Mouse (Mus musculus) liver, adult (tissue): ENCODE data around the gene Nf1.

Source experiments
- GATA4 ChIP-seq: IDR thresholded peaks from 2 replicates; pipeline ENCODE4 v1.6.1; 2014; ENCODE audit warnings: mild to moderate bottlenecking, low read length; ENCODE audit not compliant: insufficient replicate concordance

Nf1 gene

DNA sequence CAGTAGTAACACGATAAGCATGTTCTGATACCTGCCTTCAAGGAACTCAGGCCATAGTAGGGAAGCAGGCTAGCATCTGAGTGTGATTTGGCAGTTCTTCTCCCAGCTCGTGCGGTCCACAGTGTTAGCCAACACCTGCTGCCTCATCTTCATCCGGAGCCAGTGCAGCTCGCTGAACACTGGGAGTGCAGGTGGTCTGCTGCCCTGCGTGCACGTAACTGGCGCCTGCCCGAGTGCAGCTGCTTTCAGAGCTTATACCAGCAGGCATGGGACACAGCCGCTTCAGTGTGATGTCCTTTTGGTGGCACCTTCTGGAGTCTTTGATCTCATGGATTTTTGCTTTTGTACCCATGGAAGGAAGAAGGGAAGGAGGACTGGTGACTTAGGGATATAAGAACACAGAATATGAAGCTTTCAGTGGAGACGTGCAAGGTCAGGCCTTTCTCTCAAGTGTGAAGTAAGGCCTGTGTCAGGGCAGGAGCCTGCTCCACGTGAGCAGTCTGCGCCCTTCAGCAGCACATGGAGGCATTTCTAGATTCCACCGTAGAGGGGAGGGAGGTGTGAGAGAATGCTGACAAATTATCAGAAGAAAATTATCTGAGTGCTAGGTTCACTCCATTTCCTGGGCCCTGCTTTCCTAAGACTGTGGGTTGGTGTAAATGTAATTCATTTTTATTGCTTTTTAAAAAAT, 236.0 kb downstream of the Nf1 start:
- no peak for TF ChIP-seq GATA4

DNA sequence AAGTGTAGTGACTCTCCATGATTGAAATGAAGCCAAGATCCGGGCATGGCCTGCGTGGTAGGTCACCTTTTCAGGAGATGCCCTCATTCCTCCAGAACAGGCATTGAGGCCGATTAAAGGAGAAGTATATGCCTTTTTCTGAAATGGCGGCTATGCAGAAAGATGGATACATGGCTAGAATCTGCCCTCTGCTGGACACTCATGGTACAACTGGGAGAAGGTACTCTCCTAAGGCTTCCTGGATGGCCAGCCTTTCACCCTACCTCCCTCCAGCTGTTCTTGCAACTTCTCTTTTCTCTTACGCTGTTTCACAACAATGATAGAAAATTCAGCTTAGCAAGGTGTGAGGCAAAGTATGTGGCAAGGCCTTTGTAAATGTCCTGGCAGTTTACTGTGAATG, 238.2 kb downstream of the Nf1 start:
- TF ChIP-seq GATA4, result no peak

DNA sequence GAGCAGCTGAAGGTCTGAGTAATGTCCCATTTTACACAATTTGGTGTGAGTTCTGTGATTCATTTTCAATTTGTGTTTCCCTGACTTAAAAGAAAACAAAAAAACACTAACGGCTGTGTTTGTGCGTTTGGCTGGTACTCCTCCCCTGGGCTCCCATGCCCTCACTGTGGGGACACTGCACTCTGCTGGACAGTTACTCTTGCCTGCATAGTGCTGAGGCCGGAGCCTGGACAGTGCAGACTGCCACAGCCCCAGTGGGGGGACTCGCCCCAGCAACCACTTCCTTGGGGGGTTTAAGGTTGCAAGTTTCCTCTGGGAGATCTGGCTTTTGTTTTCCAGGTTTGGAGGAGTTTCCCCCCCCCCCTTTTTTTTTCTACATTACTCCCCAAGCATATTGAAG, 241.2 kb downstream of the Nf1 start:
- no peak for TF ChIP-seq GATA4

DNA sequence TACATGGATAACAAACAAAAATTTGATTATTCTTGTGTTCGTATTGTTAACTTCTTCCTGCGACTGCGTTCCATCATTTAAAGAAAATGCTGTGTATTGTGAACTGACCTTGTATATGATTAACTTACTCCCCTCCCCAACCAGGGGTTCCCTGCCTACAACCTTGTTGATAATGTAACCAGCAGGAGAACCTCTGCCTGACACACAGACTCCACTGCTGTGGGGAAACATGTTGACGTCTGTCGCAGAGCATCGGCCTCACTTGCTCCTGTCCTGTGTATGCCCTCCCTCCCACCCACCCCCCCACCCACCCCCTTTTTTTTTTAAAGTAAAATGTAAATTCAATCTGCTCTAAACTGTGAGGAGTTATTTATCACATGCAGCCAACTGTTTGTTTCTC, 241.8 kb downstream of the Nf1 start:
- no peak for TF ChIP-seq GATA4

DNA sequence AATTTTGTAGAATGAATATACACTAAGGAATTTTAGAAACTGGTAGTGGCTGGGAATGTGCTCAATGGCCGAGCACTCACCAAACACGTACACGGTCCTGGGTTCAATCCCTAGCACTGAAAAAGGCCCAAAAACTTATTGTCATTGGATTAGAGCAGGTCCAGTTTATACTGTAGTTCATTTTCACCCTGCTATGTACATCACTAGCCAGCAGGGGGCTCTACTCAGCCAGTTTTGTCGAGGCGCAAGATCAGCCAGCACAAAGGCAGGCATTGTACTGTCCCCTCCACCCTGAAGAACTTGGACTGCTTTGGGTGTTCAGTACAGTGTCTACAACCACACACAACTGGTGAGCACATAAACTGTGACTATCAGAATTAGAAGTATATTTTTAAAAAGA, 244.7 kb downstream of the Nf1 start:
- no peak for TF ChIP-seq GATA4

DNA sequence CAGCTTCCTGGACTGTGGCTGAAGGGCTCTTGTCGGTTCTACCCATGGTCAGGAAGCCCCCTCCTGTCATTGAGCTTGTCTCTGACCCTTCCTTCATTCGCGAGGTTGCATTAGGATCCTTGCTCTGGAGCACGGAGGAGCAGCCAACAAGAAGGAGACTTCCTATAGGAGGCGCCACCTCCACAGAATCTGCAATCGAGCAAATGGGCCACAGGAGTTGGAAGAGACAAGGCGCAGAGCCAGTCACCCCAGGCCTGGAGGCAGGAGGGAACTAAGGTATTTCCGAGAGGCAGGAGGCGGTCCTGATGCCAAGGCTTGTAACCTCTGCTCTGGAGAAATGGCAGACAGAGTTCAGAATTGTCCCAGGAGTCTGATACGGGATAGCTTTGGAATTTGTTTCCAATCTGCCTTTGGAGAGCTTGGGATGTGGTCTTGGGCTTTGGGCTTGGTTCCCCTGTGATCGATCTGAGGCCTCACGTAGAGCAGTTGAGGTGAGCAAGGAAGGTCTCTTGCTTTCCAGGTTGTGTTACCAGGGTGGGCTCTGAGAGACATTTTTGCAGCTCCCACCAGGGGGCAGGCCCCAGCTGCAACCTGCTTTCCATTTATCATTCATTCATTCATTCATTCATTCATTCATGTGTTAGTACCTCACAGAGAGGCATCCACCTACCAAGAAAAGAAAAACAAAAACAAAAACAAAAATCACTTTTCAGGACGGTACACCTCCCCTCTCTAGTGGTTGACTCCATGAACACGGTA, 250.0 kb downstream of the Nf1 start:
- TF ChIP-seq GATA4, result no peak

DNA sequence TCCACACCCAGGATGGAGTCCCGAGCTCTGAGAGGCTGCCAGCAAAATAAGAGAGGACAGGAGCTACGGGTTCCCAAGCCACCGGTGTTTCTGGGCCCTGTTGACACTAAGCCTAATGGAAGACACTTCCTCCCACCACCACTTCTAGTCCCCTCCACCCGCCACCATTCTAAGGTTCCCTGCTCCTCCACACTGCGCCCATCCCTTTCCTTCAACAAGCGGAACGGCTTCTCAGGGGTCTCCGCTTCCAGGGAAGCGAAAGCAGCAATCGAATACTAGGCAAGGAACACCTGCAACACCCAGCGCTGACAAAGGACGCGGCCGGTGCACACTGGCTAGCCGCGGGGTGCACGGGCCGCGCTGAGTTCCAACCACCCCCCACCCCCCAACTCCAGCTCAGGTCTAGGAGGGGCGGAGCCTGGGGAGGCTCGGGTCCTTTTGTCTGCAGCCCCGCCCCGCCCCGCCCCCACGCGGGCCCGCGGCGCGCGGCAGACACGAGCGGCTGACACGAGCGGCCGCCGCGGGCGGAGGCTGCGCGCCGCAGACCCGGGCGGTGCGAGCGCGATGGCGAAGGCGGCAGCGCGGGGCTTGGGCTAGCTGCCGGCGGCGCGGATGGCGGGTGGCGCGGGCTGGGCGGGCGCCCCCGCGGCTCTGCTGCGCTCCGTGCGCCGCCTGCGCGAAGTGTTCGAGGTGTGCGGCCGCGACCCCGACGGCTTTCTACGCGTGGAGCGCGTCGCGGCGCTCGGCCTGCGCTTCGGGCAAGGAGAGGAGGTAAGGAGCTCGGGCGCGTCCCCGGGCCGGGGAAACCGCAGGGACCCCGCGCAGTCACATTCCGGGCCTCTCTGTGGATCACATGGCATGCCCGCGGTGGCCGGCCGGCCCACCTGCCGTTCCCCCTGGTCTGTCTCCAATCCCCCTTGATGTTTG, 251.4 kb downstream of the Nf1 start, which contains the start of gene Rab11fip4:
Gene Rab11fip4, plus strand, starts transcription at position 549 of the 927 bp plus-strand sequence.
- TF ChIP-seq GATA4, result no peak

DNA sequence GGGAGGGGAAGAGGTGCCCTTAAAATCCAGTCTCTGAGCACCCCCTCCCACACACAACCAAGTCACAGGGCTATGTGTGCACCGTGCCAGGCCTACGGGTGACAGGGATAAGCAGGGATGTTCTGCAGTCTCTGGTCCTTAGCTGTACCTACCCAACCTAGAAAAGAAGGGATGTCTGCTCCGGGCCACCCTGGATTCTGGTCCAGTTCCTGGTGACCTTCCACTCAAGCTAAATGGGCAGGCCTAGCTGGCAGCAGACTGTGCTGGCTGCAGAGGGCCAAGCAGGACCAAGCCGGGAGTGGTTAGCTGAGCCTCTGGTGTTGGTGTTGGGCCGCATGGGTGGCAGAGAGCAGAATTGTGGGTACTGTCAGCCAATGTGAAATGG, 252.1 kb downstream of the Nf1 start:
- TF ChIP-seq GATA4, result no peak

DNA sequence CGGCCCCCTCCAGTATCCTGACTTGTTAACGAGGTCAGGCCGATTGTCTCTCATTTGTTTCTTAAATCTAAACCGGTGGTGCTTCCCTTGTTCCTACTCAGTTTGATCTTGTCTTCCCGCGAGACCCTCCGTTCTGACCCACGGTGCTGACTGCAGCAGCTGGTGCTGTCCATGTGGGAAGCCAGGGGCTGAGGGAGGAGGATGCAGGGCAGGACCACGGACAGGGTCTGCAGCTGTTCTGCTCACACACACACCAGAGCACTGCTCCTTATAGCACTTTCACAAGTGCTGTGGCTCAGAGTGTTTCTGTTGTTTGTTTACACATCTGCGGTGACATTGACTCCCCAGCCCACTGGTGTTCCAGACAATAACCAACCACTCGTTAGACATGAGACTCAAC, 254.0 kb downstream of the Nf1 start:
- no peak for TF ChIP-seq GATA4

DNA sequence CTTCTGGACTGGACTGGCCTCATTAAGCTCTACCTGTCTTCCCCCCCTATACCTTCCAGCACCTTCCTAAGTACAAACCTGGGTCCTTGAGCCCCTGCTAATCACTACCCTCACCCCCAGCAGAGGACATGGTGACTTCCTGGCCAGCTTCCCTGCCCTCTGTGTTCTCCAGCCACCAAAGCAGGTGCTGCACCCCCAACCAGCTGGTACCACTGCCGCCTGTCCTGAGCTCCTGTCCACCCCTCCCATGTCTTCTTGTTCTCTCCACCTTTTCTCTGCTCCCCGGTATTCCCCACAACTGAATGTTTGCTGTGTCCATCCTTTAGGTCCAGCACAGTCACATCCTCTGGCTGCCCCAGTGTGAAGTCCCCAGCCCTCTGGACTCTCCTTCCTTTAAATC, 271.0 kb downstream of the Nf1 start:
- no peak for TF ChIP-seq GATA4

DNA sequence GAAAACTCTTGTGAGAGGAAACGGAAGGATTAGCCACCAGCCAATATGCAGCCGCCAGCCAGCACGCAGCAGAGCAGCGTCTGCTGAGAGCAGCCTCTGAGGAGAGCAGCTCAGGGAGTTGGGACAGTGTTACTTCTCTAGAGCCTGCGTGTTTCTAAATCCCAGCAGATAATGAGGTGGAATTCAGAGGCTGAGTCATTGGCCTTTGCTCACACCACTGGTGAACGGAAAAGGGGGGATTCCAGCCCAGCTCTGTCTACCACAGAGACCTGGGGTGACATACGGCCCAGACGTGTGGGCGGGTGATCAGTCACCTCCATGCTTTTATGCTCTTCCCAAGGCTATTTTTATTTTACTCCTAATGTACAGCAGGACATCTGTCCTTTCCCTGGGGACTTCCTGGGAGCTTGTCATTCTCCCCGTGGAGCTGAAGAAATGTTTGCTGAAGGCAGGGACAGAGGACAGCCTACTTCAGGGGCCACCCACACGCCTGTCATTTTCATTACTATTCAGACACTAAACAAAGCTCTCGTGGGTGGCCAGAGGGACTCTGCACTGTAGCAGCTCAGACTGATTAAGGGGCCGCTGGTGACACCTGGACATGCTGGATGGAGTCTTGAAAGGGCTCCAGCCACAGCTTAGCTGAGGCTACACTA, 271.6 kb downstream of the Nf1 start:
- TF ChIP-seq GATA4, result no peak

DNA sequence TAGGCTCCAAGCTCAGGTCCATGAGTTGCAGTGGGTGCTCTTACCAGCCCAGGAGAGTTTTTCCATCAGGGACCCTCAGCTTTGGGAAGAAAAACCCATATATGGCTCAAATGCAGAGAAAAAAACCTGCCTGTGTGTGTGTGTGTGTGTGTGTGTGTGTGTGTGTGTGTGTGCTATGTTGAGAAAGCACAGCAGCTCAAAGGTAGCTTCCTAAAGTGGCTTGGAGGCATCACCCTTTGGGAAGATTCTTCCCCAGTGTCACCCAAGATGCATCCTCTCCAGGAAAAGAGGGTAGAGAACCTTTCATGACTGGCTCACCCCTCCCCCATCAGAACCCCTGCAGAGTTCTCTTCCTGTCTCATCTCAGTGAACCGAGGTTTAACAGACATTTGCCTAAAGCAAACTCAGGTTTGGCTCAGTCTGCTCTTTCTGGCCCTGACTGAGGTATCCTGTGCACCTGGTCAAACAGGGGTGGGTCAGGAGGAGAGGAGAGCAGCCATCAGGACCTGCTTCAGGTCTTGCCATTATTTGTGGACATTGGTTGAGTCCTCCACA, 272.6 kb downstream of the Nf1 start:
- TF ChIP-seq GATA4, result no peak

DNA sequence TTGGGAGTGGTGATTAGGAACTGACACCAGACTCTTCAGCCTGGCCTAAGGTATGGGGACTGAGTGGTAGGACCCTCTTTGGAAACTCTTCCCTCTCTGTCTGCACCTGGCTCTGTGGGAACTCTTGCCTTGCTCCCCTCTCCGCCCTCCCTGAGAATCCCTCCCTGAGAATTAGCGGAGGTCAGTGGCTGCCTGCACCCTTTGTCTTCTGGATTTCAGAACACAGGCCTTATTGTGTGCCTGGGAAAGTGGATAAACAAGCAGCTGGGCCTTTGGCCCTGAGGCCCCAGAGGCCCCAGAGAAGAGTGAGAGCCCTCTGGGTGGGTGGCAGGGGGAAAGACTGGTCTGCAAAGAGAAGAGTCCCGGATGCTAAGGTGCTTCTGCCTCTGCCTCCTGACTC, 273.6 kb downstream of the Nf1 start:
- TF ChIP-seq GATA4, result no peak

DNA sequence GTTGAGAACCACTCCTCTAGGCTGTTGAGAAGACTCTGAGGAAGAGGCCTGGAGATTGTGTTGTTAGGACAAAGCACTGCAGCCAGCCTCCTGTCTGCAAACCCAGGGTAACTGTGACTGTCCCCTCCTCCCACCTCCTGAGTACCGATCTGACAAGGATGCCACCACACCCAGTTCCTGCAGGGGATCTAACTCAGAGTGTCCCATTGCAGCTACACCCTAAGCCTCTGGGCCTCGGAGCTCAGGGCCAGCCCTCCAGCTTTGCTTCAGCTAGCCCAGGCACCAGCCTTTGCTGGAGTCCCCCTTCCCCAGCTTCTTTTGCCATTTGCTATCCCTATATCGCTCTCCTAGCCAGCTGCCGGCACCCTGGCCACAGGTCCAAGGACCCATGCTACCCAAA, 274.2 kb downstream of the Nf1 start:
- TF ChIP-seq GATA4, result no peak

DNA sequence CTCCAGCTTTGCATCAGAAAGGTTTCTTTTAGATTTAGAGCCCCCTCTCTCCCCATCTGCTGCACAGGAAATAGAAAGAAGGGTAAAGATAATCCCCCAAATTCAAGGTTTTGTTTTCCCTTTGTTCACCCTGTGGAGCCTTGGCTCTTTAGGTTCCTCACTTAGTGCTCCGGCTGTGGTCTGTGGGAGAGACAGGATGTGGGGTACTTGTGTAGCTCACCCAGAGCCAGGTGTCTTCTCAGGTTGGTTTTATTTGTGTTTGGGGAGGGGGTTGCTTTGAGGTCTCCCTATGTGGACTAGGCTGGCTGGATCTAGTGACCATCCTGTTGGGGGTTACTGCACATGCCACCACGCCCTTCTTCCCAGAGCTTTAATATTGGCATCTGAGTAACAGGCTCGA, 275.4 kb downstream of the Nf1 start:
- TF ChIP-seq GATA4, result no peak
